In genomic region chr10:6930398-6930797, GRCm38 (mm10) we compare ENCODE assay signal across 19 mouse cellular contexts.
"Had no signal": no experiment of that assay in that cellular context is flagged by ENCODE, and none has a peak within 500 bp of the region (broad histone marks: within the 10 kb centered on the region; RNA-seq: fewer than 3 reads in every experiment).

No protein-coding gene starts in this region.

- H3K36me3 ChIP-seq: liver, embryonic 12.5 days; midbrain, embryonic 10.5 days; midbrain, embryonic 12.5 days; neural tube, embryonic 13.5 days; neural tube, embryonic 15.5 days had no signal

- H3K9me3 ChIP-seq: liver, embryonic 12.5 days; midbrain, embryonic 10.5 days; midbrain, embryonic 12.5 days; neural tube, embryonic 13.5 days; neural tube, embryonic 15.5 days had no signal

- H3K27ac ChIP-seq: liver, embryonic 12.5 days; liver, embryonic 14.5 days; midbrain, embryonic 10.5 days; midbrain, embryonic 12.5 days; neural tube, embryonic 13.5 days; neural tube, embryonic 15.5 days had no signal

- ATAC-seq: liver, embryonic 12.5 days; midbrain, embryonic 16.5 days had no signal

- H3K9ac ChIP-seq: liver, embryonic 12.5 days; liver, embryonic 14.5 days; lung, embryonic 14.5 days; midbrain, embryonic 12.5 days; neural tube, embryonic 13.5 days; neural tube, embryonic 15.5 days had no signal

- DNase-seq: lung, adult 18-20 months; lung, embryonic 14.5 days; lung, postnatal 10 days; lung, postnatal 4 days; midbrain, embryonic 14.5 days; retina, postnatal 1 day; right cerebral cortex, postnatal 25 days; spleen, adult 18-20 months; thymus, adult 18-20 months; thymus, postnatal 14 days; thymus, postnatal 36 days had no signal

- H3K27me3 ChIP-seq: liver, embryonic 12.5 days; midbrain, embryonic 12.5 days; neural tube, embryonic 13.5 days; neural tube, embryonic 15.5 days had no signal

- H3K4me1 ChIP-seq: liver, embryonic 12.5 days; midbrain, embryonic 10.5 days; midbrain, embryonic 12.5 days; neural tube, embryonic 13.5 days had no signal

- H3K4me3 ChIP-seq: liver, embryonic 12.5 days; midbrain, embryonic 10.5 days; midbrain, embryonic 12.5 days; myocyte; neural tube, embryonic 13.5 days; neural tube, embryonic 15.5 days had no signal

- H3K4me2 ChIP-seq: liver, embryonic 12.5 days; lung, embryonic 14.5 days; midbrain, embryonic 12.5 days; neural tube, embryonic 13.5 days; neural tube, embryonic 15.5 days had no signal
